Mouse (Mus musculus): ENCODE results near the gene Gkn1. TPM values are rescaled to one million over a fixed set of nuclear protein-coding genes. Genes with fewer than 3 reads are reported as not detected.

Gkn1 gene
- polyA plus RNA-seq, 1 experiment from 2014 or later: not detected

- Histone ChIP-seq H3K36me3 (replicated peaks; ENCODE audit: insufficient read depth, low read length) (no peaks in the 10 kb centered on the region), H3K4me1 (ENCODE audit: insufficient read depth) (no peaks in the 10 kb centered on the region), H3K4me2 (ENCODE audit: low read depth, low read length) (no peak overlapping the region), H3K9ac (replicated peaks) (no peak overlapping the region), H3K4me3 (ENCODE audit: low read depth, low read length) (no peak overlapping the region), H3K9me3 (ENCODE audit: low read length) (no peaks in the 10 kb centered on the region), H3K27ac (ENCODE audit: low read depth) (no peak overlapping the region), H3K27me3 (ENCODE audit: insufficient read depth, low read length) (no peaks in the 10 kb centered on the region)
- 72% methylated on average over 5 of the region's 5 CpGs for WGBS (ENCODE audit: insufficient replicate concordance)
- no peak for ATAC-seq
- no peak for TF ChIP-seq CTCF (IDR thresholded peaks at IDR 0.05; ENCODE audit: low read depth)
- TF ChIP-seq EP300 (IDR thresholded peaks at IDR 0.05; ENCODE audit: low read depth): no peak
- no peak for DNase-seq
Observed at GRCm38 (mm10) chr6:87369223-87369622, 18.5 kb upstream of the Gkn1 start.

- 72% methylated on average over 5 of the region's 5 CpGs for WGBS (ENCODE audit: insufficient replicate concordance)
- no peak for DNase-seq
- Histone ChIP-seq H3K4me3 (ENCODE audit: low read depth, low read length) (no peak overlapping the region), H3K9me3 (ENCODE audit: low read length) (no peaks in the 10 kb centered on the region), H3K9ac (replicated peaks) (no peak overlapping the region), H3K27ac (ENCODE audit: low read depth) (no peak overlapping the region), H3K27me3 (ENCODE audit: insufficient read depth, low read length) (no peaks in the 10 kb centered on the region), H3K36me3 (replicated peaks; ENCODE audit: insufficient read depth, low read length) (no peaks in the 10 kb centered on the region), H3K4me2 (ENCODE audit: low read depth, low read length) (no peak overlapping the region), H3K4me1 (ENCODE audit: insufficient read depth) (no peaks in the 10 kb centered on the region)
- ATAC-seq: no peak
- TF ChIP-seq EP300 (IDR thresholded peaks at IDR 0.05; ENCODE audit: low read depth) (no peak), CTCF (IDR thresholded peaks at IDR 0.05; ENCODE audit: low read depth) (no peak)
Observed at GRCm38 (mm10) chr6:87354441-87354840, 3.7 kb upstream of the Gkn1 start.

GRCm38 (mm10) chr6:87335935-87336295 is 14.8 kb downstream of the Gkn1 start:
- H3K4me1 ChIP-seq (ENCODE audit: insufficient read depth): peaks cover 4% of the 10 kb centered on the region; the same call in 1 of the 2 replicates
- ATAC-seq: no peak
- H3K9me3 ChIP-seq (ENCODE audit: low read length): no peaks in the 10 kb centered on the region
- DNase-seq: no peak
- 27% methylated on average over 6 of the region's 6 CpGs for WGBS (ENCODE audit: insufficient replicate concordance)
- H3K36me3 ChIP-seq (replicated peaks; ENCODE audit: insufficient read depth, low read length): no peaks in the 10 kb centered on the region
- H3K4me2 ChIP-seq (ENCODE audit: low read depth, low read length): peak overlapping the region; percentile 79; the same call in 1 of the 2 replicates
- TF ChIP-seq EP300 (IDR thresholded peaks at IDR 0.05; ENCODE audit: low read depth) (no peak), CTCF (IDR thresholded peaks at IDR 0.05; ENCODE audit: low read depth) (no peak)
- no peak overlapping the region for H3K9ac ChIP-seq (replicated peaks)
- peaks cover 22% of the 10 kb centered on the region for H3K27me3 ChIP-seq (ENCODE audit: insufficient read depth, low read length)
- no peak overlapping the region for H3K27ac ChIP-seq (ENCODE audit: low read depth)
- no peak overlapping the region for H3K4me3 ChIP-seq (ENCODE audit: low read depth, low read length)

GRCm38 (mm10) chr6:87335091-87335934 is 15.4 kb downstream of the Gkn1 start, which contains the start of gene Antxr1:
Antxr1 (minus strand) TSS chr6:87335821.
- H3K36me3 ChIP-seq (replicated peaks; ENCODE audit: insufficient read depth, low read length): no peaks in the 10 kb centered on the region
- H3K9me3 ChIP-seq (ENCODE audit: low read length): no peaks in the 10 kb centered on the region
- TF ChIP-seq CTCF (IDR thresholded peaks at IDR 0.05; ENCODE audit: low read depth) (peak; percentile 40), EP300 (IDR thresholded peaks at IDR 0.05; ENCODE audit: low read depth) (no peak)
- H3K27me3 ChIP-seq (ENCODE audit: insufficient read depth, low read length): peaks cover 22% of the 10 kb centered on the region
- peak within 1 kb of the TSS; percentile 79 for H3K4me2 ChIP-seq (ENCODE audit: low read depth, low read length)
- H3K4me1 ChIP-seq (ENCODE audit: insufficient read depth): peaks cover 4% of the 10 kb centered on the region; the same call in 1 of the 2 replicates
- ATAC-seq (no peak), DNase-seq (peak; percentile 36)
- peak within 1 kb of the TSS; percentile 48 for H3K4me3 ChIP-seq (ENCODE audit: low read depth, low read length)
- peak within 1 kb of the TSS; percentile 57; the same call in 1 of the 2 replicates for H3K27ac ChIP-seq (ENCODE audit: low read depth)
- 1% methylated on average over 53 of the region's 54 CpGs for WGBS (ENCODE audit: insufficient replicate concordance)
- peak within 1 kb of the TSS; percentile 34; the same call in 1 of the 2 replicates for H3K9ac ChIP-seq (replicated peaks)

- no peak for DNase-seq
- WGBS (ENCODE audit: insufficient replicate concordance): 29% methylated on average over 11 of the region's 11 CpGs
- ATAC-seq: no peak
- Histone ChIP-seq H3K9me3 (ENCODE audit: low read length) (no peaks in the 10 kb centered on the region), H3K27me3 (ENCODE audit: insufficient read depth, low read length) (peaks cover 22% of the 10 kb centered on the region), H3K4me1 (ENCODE audit: insufficient read depth) (peaks cover 4% of the 10 kb centered on the region; the same call in 1 of the 2 replicates), H3K4me3 (ENCODE audit: low read depth, low read length) (peak overlapping the region; percentile 48), H3K27ac (ENCODE audit: low read depth) (no peak overlapping the region), H3K4me2 (ENCODE audit: low read depth, low read length) (peak overlapping the region; percentile 79; the same call in 1 of the 2 replicates), H3K36me3 (replicated peaks; ENCODE audit: insufficient read depth, low read length) (no peaks in the 10 kb centered on the region), H3K9ac (replicated peaks) (no peak overlapping the region)
- TF ChIP-seq EP300 (IDR thresholded peaks at IDR 0.05; ENCODE audit: low read depth) (no peak), CTCF (IDR thresholded peaks at IDR 0.05; ENCODE audit: low read depth) (no peak)
Observed at GRCm38 (mm10) chr6:87334361-87335090, 16.2 kb downstream of the Gkn1 start.

- H3K9me3 ChIP-seq (ENCODE audit: low read length): no peaks in the 10 kb centered on the region
- H3K27me3 ChIP-seq (ENCODE audit: insufficient read depth, low read length): peaks cover 22% of the 10 kb centered on the region
- H3K9ac ChIP-seq (replicated peaks): no peak overlapping the region
- H3K4me3 ChIP-seq (ENCODE audit: low read depth, low read length): no peak overlapping the region
- H3K27ac ChIP-seq (ENCODE audit: low read depth): no peak overlapping the region
- ATAC-seq: no peak
- peaks cover 8% of the 10 kb centered on the region for H3K4me1 ChIP-seq (ENCODE audit: insufficient read depth)
- H3K36me3 ChIP-seq (replicated peaks; ENCODE audit: insufficient read depth, low read length): no peaks in the 10 kb centered on the region
- no peak for DNase-seq
- TF ChIP-seq CTCF (IDR thresholded peaks at IDR 0.05; ENCODE audit: low read depth) (no peak), EP300 (IDR thresholded peaks at IDR 0.05; ENCODE audit: low read depth) (no peak)
- WGBS (ENCODE audit: insufficient replicate concordance): 64% methylated on average over 2 of the region's 2 CpGs
- H3K4me2 ChIP-seq (ENCODE audit: low read depth, low read length): no peak overlapping the region
Observed at GRCm38 (mm10) chr6:87332380-87332779, 18.4 kb downstream of the Gkn1 start.

Data from liver, postnatal 0 days (tissue).